Mouse (Mus musculus) kidney, adult 11 months (tissue): ENCODE data around the gene Slc9a7.

Source experiments
- DNase-seq: peaks from one replicate; pipeline ENCODE4 v3.0.0; 2022

The Slc9a7 gene

DNA sequence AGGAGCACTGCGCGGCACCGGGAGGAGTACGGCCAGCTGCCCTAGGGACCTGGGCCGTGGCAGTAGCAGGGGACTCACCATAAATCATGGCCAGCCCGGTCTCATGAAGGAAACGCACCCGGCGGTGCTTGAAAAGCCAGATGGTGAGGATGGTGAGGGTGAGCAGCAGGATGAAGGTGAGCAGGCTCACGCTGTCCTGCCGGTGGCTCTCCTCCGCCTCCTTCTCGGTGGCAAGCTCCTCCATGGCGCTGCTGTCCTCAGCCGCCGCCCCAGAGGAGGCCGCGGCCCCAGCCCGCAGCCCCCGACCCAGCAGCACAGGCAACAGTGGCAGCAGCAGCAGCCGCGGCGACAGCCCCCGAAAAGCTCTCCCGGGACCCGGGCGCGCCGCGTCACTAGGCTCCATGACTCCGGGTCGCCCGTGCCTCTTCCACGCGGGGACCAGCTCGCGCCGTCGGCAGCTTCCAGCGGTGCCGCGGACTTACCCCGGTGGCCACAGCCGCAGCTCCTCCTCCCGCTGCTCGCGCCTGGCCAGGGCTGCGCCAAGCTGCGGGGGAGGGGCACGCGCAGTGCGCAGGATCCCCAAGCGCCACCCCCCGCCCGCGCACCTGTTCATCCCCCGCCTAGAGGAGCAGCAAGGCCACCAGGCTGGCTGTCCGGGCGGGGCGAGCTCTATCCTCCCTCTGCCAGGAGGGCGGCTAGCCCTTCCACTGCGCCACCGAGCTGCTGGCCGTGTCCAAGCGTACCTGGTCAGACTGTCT lies at the start of gene Slc9a7:
Gene Slc9a7 (minus strand): TSS at position 526 of the 758 bp plus-strand sequence.
- DNase-seq = peak; percentile 46

DNA sequence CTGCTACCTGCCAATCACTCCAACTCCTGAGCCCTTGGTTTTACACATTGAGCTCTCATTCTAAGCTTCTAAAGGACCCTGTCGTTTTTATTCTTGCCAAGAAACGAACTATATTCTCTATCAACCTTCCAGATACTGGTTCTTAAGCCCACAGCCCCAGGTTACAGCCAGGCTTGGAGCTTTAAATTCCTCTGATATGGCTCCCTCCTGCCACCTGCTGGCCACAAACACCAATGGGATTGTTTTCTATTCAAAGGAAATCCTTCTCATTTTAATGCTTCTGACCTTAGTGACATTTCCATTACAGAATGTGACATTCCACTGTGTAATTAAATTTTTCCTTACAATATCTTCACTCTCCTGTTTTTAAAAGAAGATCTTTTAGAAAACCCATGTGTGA lies 44.1 kb upstream of the Slc9a7 start:
- peak; percentile 10 for DNase-seq

DNA sequence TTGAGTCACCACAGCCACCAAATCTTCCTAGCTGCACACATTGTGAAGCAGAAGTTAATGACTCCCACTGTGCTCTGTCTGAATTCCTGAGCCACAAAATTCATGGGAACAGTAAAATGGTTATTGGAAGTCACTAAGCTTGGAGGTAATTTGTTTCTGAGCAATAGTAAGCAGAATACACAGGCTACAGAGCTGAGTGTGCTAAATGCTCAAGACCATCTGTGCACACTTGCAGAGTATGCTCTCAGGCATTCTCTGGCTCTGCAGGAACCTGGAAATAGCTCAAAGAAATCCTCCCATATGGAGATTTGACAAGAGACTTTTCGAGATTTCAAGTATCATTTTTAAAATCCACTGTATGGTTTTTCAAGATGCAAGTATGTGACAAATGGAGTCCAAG lies 41.1 kb upstream of the Slc9a7 start:
- DNase-seq = no peak

DNA sequence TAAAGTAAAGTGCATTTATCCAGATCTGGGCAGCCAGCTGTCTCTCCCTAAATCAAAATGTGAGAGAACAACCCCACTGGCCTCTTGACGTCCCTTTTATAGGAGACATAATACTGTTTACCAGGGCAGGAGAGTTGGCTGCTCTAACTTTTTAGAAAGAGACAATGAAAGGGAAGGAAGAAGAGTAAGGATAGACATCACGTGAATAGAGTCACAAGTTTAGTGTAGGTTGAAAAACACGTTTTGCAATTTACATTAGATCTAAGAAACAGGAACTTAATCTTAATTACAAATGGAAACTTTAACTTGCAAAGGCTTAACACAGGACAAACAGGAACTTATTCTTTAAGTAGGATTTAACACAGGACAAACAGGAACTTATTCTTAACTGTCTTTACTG lies 15.6 kb upstream of the Slc9a7 start:
- DNase-seq = no peak

DNA sequence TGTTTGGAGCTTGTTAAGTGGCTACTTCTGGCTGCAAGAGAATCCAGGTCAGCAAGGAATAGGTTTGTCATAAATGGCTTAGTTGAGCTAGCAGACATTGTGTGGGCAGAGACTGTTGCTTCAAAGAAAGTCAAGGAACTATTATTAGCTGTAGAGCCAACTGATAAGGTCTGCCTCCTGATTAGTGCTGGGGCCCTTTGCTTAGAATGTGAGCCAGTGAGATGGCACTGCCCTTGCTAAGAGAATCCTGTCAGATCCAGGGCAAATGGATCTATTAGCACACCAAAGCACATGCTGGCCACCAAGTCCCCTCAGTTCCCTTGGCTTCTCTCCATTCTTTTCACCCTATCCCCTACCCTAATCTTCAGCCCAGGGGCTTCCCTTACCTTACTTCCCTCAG lies 14.3 kb upstream of the Slc9a7 start:
- no peak for DNase-seq

DNA sequence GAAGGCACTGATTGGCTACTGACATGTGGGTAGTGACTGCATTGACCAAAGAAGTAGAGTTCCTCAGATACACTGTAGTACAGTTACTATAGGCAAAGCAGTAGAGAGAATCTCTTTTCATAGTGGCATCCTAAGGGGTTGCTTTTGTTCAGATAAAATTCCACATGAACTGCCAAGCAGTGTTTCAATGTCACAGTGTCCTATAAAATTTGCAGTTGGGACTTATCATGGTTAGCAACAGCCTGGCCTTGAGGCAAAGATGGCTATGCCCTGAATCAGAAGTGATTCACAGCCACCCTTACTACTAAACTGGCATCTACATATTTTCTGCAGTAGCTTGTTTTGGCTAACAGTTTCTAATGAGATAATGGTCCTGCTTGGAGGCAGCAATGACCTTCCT lies 11.7 kb upstream of the Slc9a7 start:
- no peak for DNase-seq

DNA sequence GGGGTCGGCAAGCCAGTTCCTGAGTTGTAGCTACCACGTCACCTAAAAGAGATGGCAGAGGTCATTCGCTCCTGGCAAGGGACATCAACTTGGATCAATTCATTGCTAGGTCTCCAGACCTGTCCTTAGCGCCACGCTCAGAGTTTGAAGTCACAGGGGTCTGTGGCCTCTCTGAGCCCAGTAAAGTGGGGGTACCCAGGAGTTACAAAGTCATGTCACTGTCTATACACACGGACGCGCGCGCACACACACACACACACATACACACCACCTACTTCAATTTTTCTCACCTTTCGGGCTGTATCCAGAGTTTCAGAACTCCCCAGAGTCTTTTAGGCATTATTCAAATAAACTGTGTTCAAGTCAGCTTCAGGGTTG lies 422 bp upstream of the Slc9a7 start:
- no peak for DNase-seq

DNA sequence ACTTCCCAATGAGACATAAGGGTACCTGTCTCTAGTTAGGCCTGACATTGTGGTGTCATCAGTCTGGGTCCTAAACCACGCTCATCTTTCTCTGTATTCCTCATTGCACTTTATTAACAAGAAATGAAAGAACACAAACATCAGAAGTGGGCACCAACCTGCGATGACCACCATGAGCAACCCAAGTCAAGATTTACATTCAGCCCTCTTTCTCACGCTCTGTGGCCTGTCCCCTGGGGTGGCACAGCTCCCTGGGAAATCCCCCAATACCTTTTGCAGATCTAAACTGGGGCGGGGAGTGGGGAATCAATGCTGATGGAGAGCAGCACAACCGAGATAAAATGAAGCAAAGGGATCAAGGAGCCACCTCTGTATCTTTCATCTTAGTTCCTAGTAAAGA lies 892 bp downstream of the Slc9a7 start:
- no peak for DNase-seq

DNA sequence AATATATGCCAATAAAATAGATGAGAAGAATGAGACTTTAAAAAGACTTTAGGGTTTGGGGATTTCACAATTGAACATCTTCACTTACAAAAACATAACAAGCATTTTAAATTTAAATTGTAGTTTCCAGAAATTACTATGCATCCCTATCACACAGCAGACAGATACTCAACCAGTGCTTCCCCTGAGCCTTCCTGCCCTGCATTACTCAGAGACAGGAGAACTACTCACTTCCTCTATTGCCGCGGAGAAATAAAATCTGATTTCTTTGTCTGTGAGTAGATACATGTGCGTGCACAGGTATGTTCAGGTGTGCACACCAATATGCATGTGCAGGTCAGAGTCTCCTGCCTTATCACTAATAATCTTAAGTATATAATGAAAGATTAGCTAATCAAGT lies 2.9 kb downstream of the Slc9a7 start:
- no peak for DNase-seq

DNA sequence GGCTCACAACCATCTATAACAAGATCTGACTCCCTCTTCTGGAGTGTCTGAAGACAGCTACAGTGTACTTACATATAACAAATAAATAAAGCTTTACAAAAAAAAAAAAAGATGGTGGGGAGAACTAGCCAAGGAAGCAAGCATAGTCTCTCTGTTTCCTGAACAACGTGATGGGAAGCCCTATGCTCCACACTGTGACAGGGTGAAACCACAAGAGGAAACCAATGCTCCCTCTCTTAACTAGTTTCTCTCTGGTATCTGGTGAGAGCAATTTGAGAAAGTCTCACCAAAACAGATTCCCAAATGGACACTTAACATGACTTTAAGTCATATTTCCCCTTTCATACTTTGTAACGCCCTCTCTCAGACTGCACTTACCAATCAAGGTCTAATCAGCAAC lies 5.4 kb downstream of the Slc9a7 start:
- DNase-seq = no peak

DNA sequence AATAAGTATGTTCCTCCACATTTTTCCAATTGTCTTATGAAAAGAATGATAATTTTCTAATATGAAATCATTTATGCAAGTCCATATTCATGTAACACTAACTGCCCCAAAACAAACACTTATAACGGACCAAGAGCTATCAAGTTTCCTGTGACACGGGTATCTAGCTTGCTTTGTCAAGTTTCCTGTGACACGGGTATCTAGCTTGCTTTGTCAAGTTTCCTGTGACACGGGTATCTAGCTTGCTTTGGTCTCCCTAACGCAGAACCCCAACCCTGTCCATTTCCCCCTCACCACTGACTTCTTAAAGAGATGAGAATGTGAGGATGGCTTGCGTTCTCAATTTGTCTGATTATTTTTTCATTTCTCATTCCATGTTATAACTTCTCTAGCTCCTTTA lies 12.2 kb downstream of the Slc9a7 start:
- no peak for DNase-seq

DNA sequence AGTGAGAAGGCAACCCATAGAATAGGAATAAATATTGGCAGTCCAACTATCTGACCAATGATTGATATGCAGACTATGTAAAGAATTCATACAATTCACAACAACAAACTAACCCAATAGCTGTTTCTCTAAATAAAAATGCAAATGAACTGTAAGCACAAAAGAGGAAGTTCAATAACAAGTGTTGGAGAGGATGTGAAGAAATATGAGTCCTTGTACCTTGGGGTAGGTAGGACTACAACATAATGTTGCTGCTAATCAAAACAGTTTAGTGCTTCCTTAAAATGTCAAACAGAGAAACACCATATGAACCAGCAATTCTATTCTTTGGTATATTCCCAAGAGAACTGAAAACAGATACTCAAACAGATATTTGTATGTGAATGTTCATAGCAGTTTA lies 17.8 kb downstream of the Slc9a7 start:
- no peak for DNase-seq

DNA sequence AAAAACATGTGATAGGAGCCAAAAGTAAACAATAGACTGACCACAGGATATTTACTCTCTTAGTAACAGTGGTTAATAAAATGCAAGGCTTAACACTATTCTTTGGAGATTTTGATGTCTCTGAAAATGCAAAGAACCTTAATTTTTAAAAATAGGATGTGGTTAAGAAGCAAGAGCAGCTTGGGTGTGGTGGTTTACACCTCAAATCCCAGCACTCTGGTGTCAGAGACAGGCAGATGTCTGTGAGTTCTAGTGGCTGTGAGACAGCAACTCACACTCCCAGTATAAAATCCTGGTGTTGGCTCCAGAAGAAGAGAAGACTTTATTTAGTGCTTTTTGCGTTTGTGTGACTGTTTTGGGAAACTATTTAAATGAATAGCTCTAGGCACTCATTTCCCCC lies 19.6 kb downstream of the Slc9a7 start:
- DNase-seq = no peak

DNA sequence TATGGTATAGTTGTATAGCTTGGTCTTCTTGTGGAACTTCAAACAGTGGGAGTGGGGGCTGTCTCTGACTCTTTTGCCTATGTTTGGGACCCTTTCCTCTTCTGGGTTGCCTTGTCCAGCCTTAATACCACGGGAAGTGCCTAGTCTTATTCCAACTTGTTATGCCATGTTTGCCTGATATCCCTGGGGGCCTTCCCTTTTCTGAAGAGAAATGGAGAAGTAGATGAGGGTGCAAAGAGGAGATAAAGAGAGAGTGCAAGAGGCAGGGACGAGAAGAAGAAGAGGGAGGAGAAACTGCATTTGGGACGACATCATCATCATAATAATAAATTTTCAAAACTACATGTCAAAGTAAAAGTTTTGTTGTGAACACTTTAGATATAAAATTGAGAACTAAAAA lies 21.6 kb downstream of the Slc9a7 start:
- no peak for DNase-seq

DNA sequence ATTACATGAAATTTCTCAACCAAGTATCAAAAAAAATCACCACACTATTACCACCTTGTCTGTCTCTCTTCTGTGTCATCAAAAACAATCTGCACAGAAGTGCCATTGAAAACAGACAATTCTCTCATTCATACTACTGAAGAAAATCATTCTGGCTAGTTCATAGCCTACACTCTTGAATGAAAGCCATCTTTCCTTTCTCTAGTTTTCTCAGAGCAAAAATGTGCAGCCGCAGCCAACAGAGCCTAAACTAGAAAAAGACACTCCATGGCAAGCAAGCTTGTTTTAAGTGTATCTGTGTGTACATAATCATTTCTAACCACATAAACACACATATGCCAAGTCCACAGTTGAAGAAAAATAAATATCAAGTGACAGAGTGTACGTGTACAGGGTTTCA lies 27.2 kb downstream of the Slc9a7 start:
- DNase-seq = no peak

DNA sequence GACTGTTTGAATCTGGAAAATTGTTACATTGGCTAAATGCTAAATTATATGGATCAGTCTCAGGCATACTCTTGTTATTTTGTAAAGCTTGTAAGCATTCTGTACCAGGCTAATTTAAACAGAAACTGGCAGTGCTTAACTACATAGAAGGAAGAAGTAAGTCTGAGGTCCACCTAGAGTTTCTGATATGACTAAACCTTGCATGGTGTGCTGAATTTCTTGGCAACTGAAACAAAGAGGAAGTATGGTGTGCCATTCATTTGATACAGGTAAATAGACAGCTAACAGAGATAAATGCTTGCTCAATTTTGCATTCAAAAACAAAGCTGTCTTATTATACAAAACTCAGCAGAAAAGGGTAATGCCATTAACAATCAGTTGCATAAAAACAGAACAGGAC lies 63.5 kb downstream of the Slc9a7 start:
- no peak for DNase-seq

DNA sequence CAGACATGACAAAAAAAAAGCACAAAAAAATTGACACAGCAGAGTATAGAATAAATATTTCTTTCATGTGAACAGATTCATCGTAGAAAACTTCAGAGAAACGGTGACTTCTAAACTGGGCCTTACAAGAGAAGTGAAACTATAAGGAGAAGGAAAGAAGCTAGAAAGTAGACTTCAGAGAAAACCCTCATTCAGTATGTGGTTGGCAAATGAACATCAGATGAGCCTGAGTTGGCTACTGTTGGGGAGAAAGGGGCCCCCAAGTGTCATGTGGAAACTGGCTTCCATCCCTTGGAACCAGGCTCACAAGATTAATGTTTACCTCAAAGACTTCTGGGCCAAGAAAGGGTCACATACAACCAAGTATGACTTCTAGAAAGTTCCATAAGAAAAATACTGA lies 70.1 kb downstream of the Slc9a7 start:
- no peak for DNase-seq

DNA sequence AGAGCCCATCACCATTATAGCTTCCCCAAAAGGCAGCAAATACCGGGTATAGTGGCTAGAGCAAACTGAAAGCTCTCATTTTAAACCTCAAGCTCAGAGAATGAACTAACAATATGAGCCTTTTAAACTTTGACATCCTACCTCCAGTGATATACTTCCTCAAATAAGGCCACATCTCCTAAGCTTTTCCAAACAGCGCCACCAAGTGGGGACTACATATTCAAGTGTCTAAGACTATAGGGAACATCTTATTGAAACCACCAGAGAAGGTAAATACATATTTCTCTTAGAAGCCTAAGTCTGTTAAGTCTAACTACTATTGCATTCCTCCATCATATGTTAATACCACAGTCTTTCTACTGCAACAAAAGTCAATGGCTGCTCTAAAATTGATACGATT lies 106.0 kb downstream of the Slc9a7 start:
- DNase-seq = no peak

DNA sequence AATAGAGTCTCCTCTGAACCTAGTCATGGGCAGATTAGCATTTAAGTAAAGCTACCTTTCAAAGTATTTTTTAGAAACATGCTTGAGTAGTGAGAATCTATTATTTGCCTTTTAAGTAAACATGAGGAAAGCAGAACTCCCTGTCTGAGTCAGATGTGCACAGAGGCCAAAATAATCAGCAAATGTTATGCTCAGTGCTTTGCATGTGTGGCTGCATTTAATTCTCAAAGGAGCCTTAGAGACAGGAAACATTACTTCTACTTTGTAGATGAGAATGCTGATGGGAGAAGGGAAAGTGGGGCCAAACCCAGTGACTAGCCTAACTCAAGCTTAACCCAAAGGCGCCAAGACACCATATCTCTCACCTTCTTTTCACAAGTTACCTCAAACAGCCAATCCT lies 114.8 kb downstream of the Slc9a7 start:
- DNase-seq = no peak

DNA sequence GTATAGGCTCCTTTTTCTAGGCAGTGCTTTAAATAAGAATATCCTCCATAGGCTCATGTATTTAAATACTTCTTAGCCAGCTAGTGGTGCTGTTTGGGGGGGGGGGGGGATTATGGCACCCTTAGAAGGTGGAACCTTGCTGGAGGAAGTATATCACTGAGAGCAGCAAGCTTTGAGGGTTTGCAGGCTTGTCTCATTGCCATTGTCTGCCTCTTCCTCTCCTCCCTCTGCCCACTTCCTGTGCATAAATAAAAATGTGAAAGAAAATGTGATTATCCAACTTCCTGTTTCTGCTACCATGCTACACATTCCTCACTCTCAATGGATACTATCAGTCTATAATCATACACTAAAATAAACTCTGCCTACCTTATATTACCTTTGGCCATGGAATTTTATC lies 123.2 kb downstream of the Slc9a7 start:
- no peak for DNase-seq

DNA sequence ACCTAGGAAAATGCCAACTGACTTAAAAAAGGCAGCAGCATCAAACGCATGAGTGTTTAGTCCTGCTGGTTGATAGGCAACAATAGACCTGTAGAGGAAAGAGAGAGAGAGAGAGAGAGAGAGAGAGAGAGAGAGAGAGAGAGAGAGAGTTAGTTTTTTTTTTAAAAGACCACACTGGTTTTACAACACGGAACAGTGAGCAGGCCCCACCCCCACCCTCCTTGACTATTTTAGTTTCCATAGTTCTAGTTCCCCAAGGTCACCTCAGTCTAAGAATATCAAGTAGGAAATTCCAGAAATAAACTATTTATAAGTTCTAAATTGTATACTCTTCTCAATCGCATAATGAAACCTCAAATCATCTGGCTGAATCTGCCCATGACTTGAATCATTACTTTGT lies 126.6 kb downstream of the Slc9a7 start:
- no peak for DNase-seq

DNA sequence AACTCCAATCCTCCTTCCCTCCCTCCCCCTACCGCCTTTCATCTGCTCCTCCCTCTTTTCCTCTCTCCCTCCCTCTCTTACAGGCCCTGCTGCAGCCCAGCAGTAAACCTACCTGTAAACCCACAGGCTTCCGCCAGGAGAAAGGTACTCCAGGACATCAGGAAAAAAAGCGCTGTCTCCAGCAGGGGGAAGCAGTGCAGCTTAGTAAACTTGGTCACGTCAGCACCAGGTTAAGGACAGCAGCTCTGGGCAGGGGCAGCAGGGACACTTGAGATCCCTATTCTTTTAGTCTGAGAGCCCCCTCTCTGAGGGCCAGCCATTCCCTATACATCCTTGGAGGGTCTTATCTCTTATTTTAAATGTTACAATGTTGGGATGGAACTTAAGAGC lies 129.3 kb downstream of the Slc9a7 start:
- DNase-seq = peak; percentile 62

DNA sequence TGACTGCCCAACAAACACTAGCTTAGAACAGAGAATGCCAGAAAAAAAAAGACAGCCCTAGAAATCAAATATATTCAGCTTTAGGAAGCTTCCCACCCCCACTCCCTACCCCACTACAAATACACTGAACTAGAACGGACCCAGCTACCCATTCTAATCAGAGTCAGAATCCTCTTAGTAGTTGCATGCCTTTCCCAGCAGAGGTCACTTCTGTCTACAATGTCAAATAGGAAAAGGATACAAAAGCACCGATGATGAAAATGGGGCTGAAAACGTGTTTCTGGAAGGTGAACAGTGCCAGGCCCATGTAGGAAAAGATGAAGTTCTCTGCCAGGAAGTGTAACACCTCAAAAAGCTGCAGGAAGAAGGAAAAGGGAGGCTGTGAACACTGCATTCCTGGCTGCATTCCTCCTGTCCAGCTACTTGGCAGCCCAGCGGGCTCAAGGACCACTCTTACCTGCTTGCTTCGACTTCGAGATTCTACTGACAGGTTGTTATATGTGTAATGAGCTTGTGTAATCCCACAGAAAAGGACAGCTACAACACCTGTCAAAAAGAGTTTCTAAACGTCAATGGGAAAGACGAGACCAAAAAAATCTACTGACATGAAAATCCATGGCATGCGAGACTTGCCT lies 129.8 kb downstream of the Slc9a7 start:
- DNase-seq = no peak

DNA sequence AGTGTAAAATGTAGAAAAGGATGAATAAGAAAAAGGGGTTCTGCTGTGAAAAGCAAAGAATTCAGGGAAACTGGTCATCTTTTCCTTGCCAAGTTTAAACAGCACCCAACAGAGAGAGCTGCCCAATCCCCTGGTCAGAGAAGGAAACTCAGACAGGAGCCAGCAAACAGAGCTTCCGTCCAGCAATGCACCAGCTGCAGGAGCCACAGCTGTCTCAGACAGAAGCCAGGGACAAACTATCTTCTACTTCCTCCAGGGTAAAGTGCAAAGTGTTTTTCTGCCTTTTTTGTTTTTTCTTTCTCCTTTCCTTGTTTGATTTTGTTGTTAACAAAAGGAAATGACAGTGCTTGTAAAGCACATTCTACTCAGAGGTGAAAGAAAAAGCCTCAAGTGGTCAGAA lies 131.3 kb downstream of the Slc9a7 start:
- no peak for DNase-seq

DNA sequence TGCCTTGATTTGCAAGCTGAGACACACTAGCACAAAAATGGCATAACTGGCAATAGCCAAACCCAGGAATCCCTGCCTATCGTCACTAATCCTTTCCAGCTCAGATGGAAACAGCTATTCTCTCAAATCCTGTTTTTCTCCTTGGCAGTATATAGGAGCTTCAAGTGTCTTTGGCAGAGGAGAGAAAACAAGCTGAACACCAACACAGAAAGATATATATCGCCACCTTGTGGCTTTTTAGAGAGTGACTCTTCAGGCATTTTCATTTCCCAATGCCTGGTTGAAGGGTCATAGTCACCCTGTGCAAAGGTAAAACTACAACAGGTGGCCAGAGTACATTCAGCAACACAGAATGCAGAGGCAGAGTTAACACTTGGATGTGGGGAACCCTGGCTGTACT lies 134.1 kb downstream of the Slc9a7 start:
- no peak for DNase-seq
